Mouse (Mus musculus): ENCODE measurements around the gene Plgrkt. TPM values are rescaled to one million over a fixed set of nuclear protein-coding genes. Genes with fewer than 3 reads are reported as not detected.

Plgrkt gene
- 345 TPM for polyA plus RNA-seq (2014; fragmentation: Illumina TruSeq; extraction: RNeasy Lipid Tissue Mini Kit (QIAGEN cat#74804); ENCODE audit: low read depth, low replicate concordance)

DNA sequence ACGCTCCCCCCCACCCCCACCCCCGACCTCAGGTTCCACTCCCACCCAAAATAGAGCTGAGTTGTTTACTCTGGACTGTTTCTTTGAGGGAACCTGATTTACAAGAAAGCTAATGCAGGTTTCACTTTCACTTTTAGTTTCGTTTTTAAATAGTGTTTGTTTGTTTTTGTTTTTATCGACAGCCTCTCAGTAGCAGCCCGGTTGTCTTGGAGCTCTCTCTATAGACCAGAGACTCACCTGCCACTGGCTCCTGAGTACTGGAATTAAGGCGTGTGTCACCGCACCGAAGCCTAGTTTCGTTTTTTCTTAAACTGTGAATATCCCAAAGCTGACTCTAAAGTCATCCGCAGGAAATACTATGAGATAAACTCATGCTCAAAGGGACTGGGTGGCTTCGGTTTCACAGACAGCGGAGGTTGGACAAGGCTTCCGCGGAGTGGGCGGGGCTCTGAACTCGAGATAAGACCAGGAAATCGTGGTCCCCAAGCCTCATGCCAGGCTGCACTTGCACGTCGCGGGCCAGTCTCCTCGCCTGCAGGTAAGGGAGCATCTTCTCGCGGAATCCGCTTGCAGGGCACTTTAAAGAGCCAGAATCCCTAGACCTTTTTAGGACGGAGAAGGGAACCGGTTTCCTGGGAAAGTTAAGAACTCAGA is at the start of gene Plgrkt, which contains the start of gene Cd274:
TSS of gene Plgrkt (minus strand) at position 422 of the 654 bp plus-strand sequence.
TSS of gene Cd274 (plus strand) at position 487 of the 654 bp plus-strand sequence.

GRCm38 (mm10) chr19:29410619-29411018 is 43.4 kb upstream of the Plgrkt start, which contains the start of gene Pdcd1lg2:
Pdcd1lg2 (plus strand) TSS chr19:29410919.

DNA sequence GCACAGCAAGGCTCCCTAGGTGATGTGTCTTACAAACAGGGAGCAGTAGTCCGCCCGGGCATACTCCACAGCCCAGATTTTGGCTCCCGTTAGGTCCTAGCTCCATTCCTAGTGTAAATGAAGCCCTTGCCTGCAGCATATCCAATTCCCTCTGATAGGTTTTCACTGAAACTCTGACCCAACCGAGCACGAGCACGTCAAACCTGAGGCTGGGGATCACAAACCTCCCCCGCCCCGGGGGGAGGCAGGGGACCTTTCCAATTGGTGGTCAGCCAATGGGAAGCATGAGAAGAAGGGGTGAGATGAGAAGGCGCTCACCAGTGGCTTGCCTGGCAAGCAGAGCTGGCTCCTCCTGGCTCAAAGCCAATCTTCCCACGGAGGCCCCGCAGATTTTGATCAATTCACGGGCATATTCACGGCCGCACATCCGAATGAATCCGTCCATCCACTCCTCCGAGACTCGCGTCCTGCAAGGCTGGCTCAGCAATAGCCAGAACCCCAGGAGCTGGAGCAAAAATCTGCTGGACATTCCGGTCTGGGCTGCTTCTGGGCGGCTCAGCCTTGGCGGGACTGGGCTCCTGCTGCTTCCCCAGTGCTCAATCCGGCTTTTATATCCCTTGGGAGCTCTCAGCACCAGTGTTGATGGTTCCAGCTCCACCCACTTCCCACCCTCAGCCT is 33.0 kb downstream of the Plgrkt start, which contains the start of gene Rln1:
TSS of gene Rln1 (minus strand) at position 603 of the 678 bp plus-strand sequence.

DNA sequence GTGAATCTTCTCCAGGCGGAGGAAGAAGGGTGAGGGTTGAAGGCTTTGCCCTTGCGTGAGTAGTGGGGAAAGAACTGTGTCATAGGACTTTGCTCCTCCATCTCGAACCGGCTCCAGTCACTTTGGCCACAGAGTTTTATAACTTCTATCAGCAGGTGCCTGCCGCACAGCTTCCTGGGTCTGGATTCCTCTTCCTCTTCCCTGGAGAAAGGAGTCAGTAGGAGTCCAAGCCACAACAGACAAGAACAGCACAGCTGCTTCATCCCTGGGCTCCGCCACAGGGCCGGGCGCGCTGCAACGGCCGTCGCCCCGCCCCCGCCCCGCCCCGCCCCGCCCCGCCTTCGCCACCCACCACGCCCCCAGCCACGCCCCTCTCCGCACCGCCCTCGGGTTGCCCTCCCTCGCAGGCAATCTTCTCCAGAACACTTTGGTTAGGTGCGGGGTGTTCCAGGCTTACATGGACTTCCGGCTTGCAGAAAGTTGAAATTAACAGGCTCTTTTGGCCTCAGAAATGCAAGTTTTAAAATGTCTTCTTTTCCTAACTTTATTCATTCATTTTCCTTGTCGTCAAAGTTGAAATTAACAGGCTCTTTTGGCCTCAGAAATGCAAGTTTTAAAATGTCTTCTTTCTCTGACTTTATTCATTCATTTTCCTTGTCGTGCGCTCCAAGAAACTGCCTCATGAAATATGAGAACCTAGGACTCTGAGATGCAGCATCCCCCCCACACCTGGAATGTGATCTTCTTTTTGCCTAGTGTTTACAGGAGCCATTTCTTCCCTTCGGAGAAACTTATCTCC is 41.9 kb downstream of the Plgrkt start, which contains the start of gene Insl6:
TSS of gene Insl6 (minus strand) at position 304 of the 799 bp plus-strand sequence.

Other genes starting within 250 kb of the Plgrkt start
- 127 TPM for gene Jak2, start 115.6 kb downstream of the Plgrkt start, polyA plus RNA-seq (2014; fragmentation: Illumina TruSeq; extraction: RNeasy Lipid Tissue Mini Kit (QIAGEN cat#74804); ENCODE audit: low read depth, low replicate concordance)
- 6.9 TPM for gene Insl6, start 42.0 kb downstream of the Plgrkt start, polyA plus RNA-seq (2014; fragmentation: Illumina TruSeq; extraction: RNeasy Lipid Tissue Mini Kit (QIAGEN cat#74804); ENCODE audit: low read depth, low replicate concordance)
- not detected for gene Rln1, start 32.7 kb downstream of the Plgrkt start, polyA plus RNA-seq (2014; fragmentation: Illumina TruSeq; extraction: RNeasy Lipid Tissue Mini Kit (QIAGEN cat#74804); ENCODE audit: low read depth, low replicate concordance)
- 12.9 TPM for gene Cd274, start 65 bp upstream of the Plgrkt start, polyA plus RNA-seq (2014; fragmentation: Illumina TruSeq; extraction: RNeasy Lipid Tissue Mini Kit (QIAGEN cat#74804); ENCODE audit: low read depth, low replicate concordance)
- gene Pdcd1lg2, start 43.5 kb upstream of the Plgrkt start, polyA plus RNA-seq (2014; fragmentation: Illumina TruSeq; extraction: RNeasy Lipid Tissue Mini Kit (QIAGEN cat#74804); ENCODE audit: low read depth, low replicate concordance), result 0.35 TPM
- 30.9 TPM for gene Ric1, start 154.9 kb upstream of the Plgrkt start, polyA plus RNA-seq (2014; fragmentation: Illumina TruSeq; extraction: RNeasy Lipid Tissue Mini Kit (QIAGEN cat#74804); ENCODE audit: low read depth, low replicate concordance)

Measured in sigmoid colon, adult 10 weeks (tissue).